Mouse (Mus musculus) adrenal gland, adult (tissue): ENCODE measurements at regions not wholly inside any gene's neighbourhood (a gene's known extent, or its start where the extent isn't known, plus 50 kb on each side); places are given as distances from the start of the nearest gene placed in this dataset.
A peak's percentile ranks its signal among the peaks of the same experiment; 100 is the strongest.

Experiments
- DNase-seq, 2 experiments: peaks; one replicate each; pipeline ENCODE4 v3.0.0; 2022 to 2023; ENCODE audit warnings: low spot score in 1 of 2; ENCODE audit not compliant: inconsistent age in 2 of 2

DNA sequence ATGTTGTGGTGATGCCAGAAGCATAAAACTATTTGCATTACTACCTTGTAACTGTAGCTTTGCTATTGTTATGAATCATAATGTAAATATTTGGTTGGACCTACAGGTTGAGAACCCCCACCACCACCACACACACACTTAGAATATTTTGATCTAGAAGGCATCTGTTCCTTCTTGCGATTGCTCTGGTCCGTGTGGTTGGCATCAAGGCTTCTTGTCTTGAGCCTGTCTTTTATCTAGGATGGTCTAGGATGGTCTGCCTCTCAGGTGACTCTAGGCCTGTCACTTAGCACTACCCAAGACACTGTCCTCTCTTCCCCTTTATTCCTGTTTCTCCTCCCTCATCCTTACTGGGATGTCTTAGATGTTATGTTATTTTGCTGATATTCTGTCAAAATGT, 76.6 kb upstream of the Jade1 start:
- DNase-seq = no peak

- no peak for DNase-seq
Observed at GRCm38 (mm10) chr3:41476516-41476915, 79.0 kb upstream of the Jade1 start.

DNA sequence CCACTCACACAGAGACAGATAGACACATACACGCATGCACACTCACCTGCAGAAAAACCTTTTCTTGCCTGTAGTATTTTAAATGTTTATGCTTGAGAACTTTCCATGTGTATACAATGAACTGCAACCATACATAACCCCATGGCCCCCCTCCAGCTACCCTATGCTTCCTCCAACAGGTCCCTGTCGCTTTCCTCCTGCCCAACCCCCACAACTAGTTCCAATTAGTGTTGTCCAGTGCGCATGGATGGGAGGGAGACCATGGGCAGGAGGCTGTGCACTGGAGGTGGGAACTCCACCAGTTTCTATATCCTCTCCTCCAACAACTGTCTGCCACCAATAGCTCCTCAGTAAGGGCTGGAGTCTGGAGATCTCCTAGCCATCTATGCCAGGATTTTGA, 82.9 kb upstream of the Jade1 start:
- no peak for DNase-seq

DNA sequence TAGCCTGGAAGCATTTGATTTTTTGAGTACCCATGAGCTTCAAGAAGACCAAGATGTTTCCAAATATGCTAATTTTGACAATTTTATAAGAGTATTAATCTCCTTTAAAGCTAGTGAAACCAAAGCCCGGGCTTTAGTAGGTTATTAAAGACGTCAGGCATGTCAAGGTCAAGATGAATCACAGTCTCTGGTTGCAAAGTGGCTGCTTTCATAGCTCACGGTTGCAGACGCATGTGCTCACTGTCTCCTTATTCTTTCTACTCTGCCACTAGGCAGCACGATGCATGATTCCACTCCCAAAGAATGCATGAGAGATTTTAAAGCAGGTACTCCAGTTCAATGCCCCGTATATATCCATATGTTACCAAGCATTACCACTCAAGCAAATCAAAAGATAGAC, 86.4 kb upstream of the Jade1 start:
- peak; percentile 68 to 86 for DNase-seq

DNA sequence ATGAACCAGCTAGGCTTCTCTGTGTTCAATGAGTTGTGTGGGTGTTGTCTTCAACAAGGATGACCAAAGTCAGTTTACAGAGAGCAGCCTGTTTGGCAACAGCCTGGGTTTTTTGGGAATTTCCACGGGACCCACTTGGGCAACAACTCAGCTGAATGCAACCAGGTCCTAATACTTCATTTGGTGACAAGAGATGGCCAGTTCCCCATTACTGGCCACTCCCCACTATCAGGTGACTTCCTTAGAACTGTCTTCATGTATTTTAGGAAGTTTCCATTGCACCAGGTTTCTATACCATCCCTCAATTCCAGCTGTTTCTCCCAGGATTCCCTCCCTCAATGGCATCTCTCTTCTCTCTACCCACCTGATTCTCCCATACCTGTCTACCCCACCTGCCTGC, 87.7 kb upstream of the Jade1 start:
- DNase-seq = no peak

DNA sequence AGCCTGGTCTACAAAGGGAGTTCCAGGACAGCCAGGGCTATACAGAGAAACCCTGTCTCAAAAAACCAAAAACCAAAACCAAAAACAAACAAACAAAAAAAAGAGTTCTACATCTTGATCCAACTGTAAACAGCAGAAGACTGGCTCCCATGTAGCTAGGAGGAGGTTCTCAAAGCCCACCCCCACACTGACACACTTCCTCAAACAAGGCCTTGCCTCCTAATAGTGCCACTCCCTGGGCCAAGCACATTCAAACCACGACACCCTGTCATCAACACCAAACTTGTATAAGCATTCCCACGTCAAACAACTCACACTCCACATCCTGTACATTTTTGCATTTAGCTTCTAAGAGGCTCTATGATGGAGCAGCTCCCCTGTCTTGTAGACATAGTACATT, 89.6 kb upstream of the Jade1 start:
- no peak for DNase-seq

- no peak for DNase-seq
Observed at GRCm38 (mm10) chr3:41462953-41463644, 92.4 kb upstream of the Jade1 start.

DNA sequence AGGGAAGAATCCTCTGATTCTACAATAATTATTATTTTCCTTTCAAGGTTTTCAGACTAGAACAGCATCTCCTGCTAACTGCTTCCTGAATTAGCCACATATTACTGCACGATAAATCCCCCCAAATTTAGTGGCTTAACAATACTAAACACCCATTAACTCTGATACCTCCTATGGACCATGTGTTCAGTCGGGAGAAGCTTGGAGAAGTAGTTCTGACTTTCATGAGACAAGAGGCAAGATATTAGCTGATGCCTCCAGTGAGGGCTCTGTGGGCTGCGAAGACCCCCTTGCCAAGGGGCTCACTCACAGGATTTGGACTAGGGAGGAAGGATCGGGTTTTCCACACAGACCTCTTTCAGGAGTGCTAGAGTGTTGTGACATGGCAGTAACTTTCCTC, 95.4 kb upstream of the Jade1 start:
- DNase-seq = no peak

DNA sequence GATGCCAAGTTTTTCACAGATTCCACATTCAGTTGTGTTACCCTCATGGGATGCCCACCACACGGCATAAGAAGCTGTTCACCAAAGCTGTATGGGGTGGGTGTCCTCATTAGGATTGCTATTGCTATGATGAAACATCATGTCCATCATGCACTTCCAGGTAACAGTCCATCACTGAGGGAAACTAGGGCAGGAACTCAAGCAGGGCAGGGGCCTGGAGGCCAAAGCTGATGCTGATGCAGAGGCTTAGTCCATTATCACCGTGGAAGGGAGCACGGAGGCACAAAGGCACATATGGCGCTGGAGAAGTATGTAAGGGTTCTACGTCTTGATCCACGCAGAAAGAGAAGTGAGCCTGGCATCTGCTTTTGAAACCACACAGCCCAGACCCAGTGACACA, 97.4 kb upstream of the Jade1 start:
- DNase-seq = no peak

- DNase-seq = no peak
Observed at GRCm38 (mm10) chr3:41453525-41453924, 102.0 kb upstream of the Jade1 start.

- DNase-seq = no peak
Observed at GRCm38 (mm10) chr3:41452716-41453090, 102.8 kb upstream of the Jade1 start.

DNA sequence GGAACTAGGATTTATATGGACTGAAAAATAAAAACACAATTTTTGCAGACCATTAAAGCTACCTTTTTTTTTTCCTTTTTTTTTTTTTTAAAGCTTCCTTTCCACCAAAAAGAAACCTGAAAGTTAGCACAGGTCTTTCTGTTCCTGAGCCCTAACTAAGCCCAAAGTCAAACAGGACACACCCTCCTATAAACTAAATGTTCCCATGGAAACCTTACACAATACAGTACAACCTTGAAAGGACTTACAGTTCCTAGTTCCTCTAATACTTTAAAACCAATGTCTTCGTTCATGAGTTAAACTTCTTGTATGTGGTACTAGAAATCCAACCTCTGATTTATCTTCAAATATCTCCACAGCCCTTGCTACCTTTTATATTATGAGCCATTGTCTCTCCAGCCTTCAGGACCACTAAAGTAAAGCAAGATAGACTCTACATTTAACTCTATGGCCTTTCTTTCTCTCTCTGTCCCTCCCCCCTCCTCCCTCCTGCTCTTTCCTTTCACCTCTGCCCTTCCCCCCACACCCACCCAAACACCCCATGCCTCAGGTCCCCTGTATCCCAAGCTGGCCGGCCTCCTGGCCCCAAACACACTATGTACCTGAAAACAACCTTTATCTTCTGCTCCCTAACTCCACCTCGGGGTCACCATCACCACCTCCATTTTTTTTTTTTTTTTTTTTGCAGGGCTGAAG, 103.4 kb upstream of the Jade1 start:
- DNase-seq = no peak

- DNase-seq = no peak
Observed at GRCm38 (mm10) chr3:41450696-41451095, 104.8 kb upstream of the Jade1 start.

GRCm38 (mm10) chr3:41444243-41444753, 111.2 kb upstream of the Jade1 start:
- DNase-seq = no peak

DNA sequence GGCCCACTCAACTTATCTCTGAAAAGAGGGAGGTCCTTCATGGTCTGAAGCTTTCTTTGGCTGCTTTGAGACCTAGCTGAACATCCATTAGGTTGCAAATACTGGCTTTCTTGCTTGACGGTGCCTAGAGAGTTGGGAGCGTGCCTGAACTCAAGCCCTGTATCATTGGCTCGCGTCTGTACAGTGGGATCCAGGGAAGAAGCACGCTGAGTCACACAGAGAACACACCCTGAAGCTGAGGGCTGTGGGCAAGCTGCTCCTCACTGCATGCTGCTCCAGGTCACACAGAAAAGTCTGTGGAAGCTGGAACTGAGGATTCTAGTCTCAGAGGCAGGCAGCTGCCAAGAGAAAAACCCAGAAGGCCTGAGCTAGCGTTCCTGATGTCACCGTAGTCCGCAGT, 119.3 kb upstream of the Jade1 start:
- DNase-seq = no peak

- no peak for DNase-seq
Observed at GRCm38 (mm10) chr3:41433106-41433505, 122.4 kb upstream of the Jade1 start.

DNA sequence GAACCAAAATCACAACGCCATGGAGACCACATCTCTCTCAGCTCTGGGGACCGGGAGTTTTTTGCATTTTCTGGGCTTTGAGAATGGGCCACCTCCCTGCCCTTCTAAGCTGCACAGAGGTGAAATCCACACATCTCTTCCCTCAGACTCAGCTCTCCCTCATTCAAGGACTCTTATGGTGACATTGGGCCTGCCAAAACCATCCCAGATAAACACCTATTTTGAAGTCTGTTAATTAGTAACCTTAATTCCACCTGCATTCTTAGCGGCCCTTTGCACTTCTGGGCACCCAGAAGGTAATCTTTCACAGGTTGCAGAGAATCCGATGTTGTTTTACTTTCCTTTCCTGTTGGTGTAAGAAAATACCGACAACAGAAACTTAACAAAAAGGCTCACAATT, 123.2 kb upstream of the Jade1 start:
- DNase-seq = no peak

GRCm38 (mm10) chr3:41430191-41430590, 125.3 kb upstream of the Jade1 start:
- peak in 1 of 2 experiments; percentile 32 for DNase-seq

GRCm38 (mm10) chr3:41426946-41427345, 128.6 kb upstream of the Jade1 start:
- no peak for DNase-seq

- no peak for DNase-seq
Observed at GRCm38 (mm10) chr3:41425863-41426262, 129.7 kb upstream of the Jade1 start.

GRCm38 (mm10) chr3:41424142-41424939, 131.2 kb upstream of the Jade1 start:
- no peak for DNase-seq

DNA sequence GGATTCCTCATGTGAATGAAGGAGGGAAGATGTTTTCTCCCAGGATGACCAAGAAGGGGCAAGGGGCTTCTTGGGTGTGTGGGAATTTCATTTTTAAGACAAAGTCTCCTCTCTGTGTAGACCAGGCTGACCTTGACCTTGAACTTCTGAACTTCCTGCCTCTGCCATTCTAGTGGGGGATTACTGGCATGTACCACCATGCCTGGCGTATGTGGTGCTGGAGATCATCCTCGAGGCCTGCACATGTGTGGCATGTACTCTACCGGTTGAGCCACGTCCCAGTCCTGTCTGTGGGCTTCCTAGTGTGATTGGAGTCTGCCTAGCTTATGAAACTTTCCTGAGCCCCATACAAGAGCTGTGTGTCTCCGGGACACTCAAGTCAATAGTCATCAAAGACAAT, 131.9 kb upstream of the Jade1 start:
- DNase-seq = peak in 1 of 2 experiments; percentile 20
